Mouse (Mus musculus) natural killer cell, adult 2 months (primary cell): ENCODE data around the gene Chst12.

Experiments
- DNase-seq, 2 experiments: peaks; one replicate each; pipeline ENCODE4 v3.0.0; 2022; ENCODE audit warnings: low spot score in 2 of 2

Chst12 gene

DNA sequence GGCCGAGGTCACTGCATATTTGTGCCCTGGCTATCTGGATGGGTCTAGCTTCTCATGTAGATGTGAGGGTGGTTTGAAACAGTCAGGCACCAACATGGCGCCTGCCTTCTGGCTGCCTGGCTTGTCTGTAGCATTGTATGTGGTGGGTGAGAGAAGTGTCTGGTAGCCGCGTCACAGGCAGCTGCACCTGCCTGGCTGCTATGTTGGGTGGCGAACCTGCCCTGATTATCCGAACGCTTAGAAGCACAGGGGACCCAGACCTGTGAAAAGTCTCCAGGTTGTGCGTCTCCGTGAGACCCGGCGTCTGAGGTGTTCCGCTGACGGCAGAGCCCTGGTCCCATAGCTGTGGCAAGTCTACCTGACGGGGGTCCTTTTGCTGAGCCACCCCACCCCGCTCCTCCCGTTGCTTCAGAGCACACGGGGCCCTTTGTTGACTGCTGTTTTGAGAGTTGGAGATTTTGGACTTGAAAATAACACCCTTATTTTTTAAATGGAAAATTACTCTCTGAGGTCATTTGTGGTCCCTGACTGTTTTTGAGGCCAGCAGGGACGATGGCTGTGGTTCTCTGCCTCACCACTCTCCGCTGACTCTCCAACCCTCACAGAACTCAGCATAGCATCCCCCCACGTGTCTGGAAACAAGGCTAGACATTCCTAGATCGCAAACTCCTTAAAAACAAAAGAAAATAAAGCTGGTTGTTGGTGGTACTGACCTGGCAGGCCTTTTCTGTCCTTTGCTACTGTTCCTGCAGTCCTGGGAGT is 12.0 kb downstream of the Chst12 start:
- peak; percentile 60 to 76 for DNase-seq

DNA sequence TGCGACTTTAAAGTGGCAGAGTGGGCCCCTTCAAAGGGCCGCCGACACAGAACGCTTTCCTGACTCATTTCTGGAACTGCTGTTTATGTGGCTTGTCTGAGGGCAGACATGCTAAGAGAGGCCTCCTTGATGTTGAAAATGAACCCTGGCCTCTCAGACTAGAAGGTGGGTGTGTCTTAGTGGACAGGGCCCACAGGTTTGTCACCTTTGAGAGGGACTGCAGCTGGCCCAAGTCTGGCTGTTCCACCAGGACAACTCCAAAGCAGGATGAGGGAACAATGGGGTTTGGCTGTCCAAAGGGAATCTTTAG is 12.5 kb downstream of the Chst12 start:
- DNase-seq, result no peak

DNA sequence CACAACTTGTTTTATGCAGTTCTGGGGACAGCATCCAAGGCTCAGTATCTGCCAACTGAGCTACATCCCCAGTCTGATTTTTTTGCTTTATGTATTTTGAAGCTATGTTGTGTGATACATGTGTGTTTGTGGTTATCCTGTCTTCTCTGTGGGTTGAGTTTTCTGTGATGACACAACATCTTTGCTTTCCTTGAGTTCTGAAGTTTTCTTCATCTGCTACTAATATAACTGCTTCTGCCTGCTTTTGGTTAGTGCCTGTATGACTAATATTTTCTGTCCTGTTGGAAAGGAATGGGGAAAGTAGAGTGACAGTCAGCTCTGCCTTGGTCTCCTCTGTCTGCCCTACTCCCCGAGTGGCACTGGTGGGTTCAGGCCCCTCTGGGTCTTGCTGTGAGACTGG is 15.8 kb downstream of the Chst12 start:
- DNase-seq, result no peak

GRCm38 (mm10) chr5:140526754-140527153 is 21.4 kb downstream of the Chst12 start:
- DNase-seq, result no peak

DNA sequence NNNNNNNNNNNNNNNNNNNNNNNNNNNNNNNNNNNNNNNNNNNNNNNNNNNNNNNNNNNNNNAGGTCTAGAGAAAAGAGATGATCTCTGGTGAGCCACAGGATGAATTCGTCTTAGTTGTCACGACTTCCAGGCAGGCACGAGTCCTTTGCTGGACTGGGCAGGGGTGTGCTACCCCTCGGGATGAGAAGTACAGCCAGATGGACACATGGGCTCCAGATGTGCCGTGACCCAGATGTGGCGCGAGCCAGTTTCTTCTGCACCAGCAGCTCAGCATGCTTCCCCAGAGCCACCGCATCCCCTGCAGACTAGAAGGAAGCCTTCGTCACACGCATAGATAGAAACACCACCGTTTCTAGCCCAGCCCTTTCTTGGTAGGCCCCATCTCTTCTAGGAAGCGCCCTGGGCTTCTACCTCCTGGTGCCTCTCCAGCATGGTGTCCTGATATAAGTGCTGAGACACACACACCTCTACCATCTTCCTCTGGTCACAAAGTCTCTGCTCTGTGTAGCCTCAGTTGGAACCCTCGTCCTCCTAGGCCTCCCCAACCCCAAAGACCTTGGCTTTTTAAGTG is 32.8 kb downstream of the Chst12 start:
- DNase-seq, result no peak

DNA sequence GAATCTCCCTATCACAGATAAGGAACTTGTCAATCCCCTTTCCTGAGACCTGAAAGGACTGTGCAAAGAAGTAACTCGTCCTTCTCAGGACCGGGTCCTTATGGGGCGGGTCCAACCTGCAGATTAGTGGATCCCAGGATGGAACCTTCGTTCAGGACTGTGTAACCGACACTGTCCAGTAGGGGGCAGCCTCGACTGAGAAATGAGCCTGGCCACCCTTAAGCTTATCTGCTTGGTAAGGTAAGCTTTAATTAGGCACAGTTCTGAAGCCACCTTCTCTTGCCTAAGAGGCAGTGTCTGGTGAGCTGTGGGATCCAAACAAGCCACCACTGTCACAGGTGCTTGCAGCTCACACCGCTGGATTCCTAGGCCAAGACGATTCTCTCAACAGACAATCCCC is 34.8 kb downstream of the Chst12 start:
- DNase-seq, result peak; percentile 79 to 87

GRCm38 (mm10) chr5:140542811-140543575 is 37.6 kb downstream of the Chst12 start:
- no peak for DNase-seq

DNA sequence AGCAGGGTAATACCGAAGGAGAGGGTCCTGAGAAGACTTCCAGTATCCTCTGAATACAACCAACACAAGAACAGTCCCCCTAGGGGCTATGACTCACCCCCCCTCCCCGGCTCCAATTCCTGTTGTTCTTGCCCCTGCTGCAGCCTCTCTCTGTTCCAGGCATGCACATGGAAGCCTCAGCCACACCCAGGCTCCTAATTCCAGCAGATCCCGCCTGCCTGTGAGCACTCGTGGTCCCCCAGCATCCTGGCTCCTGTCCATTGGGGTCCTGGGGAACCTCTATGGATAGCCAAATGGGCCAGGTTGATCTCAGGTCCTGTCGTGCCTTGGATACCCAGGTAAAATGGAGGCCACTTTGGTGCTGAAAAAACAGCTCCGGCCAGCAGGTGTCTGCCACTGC is 40.3 kb downstream of the Chst12 start:
- no peak for DNase-seq

GRCm38 (mm10) chr5:140546332-140546731 is 41.0 kb downstream of the Chst12 start:
- no peak for DNase-seq

GRCm38 (mm10) chr5:140549306-140550047 is 44.1 kb downstream of the Chst12 start:
- DNase-seq, result no peak

GRCm38 (mm10) chr5:140553719-140554118 is 48.4 kb downstream of the Chst12 start:
- DNase-seq, result no peak

DNA sequence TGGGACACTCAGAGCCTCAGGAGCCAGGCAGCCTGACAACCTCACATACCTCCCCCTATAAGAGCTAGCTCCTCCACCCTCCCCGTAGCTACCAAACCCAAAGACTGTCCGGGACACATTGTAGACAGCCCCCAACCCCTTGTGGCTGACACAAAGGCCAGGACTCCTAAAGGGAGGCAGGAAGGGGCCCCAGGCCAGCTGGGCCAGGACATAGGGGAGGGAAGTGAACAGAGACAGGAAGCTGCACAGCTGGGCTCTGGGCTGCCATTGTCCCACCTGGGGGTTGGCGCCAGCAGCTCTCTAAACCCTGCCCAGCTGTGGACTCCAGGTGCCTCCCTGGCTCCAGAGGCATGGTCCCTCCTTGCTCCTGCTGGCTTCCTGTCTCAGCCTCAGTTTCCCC is 51.5 kb downstream of the Chst12 start:
- DNase-seq, result no peak

DNA sequence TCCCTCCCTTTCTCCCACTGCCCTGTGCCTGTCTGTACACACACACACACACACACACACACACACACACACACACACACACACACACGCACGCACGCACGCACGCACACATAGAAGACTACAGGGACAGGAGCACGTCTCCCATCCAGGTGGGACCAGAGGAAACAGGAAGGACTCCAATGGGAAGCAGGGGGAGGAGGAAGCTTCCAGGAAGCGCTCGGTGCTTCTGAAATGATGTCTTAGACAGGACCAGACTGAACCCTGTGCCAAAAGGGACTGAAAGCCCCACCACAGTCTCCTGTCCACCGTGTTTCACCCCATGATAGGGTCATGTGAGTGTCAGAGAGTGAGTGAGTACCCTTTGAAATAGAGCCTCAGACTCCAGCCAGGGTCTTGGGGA is 57.3 kb downstream of the Chst12 start:
- no peak for DNase-seq

- no peak for DNase-seq
These were observed 59.5 kb downstream of the Chst12 start, which contains the start of gene Grifin for GRCm38 (mm10) chr5:140564896-140565295. Gene Grifin, minus strand, starts transcription at chr5:140565071.

DNA sequence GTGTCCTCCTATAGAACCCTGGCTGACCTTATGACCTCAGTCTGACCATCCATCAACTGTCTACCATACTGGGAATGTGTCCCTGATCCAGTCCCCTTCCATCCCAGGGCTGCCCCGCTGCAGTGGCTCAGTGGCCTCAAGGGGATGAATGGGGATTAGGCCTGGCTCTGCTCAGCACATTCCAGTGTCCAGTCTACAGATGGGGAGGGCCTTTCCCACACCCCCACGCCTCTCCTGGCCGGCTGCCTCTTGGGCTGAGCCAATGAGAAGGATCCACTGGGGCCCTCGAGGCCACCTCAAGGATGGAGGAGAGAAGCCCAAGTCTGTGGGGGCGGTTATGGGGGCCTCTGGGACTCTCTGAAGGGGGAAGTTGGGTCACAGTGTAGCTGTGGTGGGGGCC is 60.1 kb downstream of the Chst12 start:
- DNase-seq, result no peak

- DNase-seq, result peak; percentile 63 to 65
These were observed 60.5 kb downstream of the Chst12 start for GRCm38 (mm10) chr5:140565856-140566255.

DNA sequence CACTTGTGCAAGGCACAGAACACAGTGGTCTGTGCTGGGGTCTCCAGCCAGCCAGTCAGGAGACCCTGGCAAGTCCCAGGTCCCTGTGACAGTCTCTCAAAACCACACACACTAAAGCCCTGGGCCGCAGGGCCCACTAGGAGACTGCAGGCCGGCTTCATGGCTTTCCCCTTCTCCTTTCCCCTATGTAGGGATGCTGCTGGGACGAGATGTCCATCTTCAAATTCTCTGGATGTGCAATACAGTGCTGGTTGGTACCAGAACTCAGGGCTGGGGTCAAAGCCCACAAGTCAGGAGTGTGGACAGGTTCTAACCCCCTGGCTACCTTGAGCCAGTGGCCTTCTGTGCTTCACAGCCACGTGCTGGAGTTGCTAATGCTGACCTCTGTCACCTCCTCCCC is 60.9 kb downstream of the Chst12 start:
- no peak for DNase-seq

DNA sequence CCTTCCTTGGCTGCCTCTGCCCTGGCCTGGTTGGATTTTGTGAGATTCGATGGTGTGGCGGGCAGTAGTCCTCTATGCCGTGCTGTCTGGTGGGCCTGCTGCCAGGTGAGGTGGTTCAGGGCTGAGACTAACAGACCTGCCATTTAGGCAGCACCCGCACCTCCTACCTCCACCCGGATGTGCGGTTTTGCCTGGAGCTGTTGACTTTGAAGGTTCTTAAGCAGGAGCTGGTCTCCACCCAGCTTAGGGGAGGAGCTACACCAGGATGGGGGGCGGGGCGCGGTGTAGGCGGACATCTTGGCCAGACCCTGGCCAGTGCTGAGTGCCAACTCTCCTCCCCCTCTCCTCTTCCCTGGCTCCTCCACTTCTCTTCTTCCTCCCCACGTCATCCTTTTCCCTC is 62.0 kb downstream of the Chst12 start:
- peak; percentile 89 for DNase-seq

DNA sequence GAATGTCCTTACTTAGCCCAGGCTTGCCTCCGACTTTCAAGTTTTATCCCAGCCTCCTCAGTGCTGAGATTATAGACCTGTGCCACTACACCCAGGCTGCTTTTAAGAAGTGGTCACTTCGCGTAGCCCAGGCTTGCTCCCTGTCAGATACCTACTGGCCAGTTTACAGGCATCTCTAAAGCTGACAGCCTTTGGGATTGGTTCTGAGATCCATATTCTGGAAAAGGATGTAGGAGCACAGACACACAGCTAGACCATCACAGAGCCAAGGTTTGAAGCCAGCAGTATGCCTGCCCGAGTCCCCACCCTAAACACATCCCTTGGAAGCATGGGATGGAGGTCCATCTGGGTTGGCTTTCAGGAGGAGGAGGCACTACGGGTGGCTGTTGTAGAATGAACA is 62.4 kb downstream of the Chst12 start:
- no peak for DNase-seq

DNA sequence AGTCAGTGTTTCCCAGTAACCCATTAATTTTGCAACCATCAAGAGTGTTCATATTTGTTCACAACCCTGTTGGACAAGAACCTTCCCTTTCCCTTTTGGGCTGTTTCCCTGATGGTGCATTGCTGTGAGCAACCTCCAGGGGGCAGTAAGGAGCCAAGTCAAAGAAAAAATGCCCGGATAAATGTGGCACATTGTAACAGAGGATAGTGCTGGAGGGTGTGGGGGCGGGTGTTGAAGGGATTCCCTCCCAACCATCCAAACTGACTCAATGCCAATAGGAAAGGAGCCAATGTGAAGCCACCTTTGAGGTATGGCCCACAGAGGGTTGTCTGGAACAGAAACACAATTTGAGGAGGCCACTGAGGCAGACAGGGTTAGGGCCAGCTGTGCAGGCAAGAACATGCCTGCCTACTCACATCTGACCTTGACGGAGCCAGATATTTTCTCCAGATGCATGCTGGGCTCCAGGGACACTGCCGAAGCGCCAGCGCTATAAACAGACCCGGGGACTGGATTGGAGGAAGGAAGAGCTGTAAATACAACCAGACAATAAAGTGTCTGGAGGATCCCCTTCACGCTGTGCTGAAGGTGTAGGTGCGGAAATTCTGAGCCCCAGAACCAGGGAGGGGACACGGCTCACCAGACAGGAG is 63.1 kb downstream of the Chst12 start:
- peak; percentile 67 to 72 for DNase-seq

GRCm38 (mm10) chr5:140569032-140569595 is 63.8 kb downstream of the Chst12 start:
- DNase-seq, result no peak
